Mouse (Mus musculus): Measurements from ENCODE around the gene Fam234b.

DNA sequence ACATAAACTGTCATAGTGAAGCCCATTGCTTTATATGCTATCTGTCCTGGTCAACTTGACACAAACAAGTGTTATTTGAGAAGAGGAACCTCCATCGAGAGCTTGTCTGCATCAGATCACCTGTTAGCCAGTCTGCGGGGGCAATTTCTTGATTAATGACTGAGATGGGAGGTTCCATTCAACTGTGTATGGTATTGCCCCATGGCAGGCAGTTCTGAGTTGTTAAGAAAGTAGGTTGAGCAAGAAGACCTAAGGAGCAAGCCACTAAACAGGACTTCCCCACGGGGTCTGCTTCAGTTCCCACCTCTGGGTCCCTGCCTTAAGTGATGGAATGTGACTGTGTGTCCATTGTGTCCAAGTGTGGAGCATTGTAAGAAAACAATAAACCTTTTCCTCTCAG lies 28.5 kb upstream of the Fam234b start:
- no peak for TF ChIP-seq CTCF (conservative IDR thresholded peaks at IDR 0.05; ENCODE audit: low read length)
- no peak for TF ChIP-seq NANOG (IDR thresholded peaks at IDR 0.05; ENCODE audit: borderline replicate concordance, low read length)

All from E14TG2a.4 (cell line).